Mouse (Mus musculus) megakaryocyte-erythroid progenitor cell, adult 5-6 weeks (primary cell): ENCODE data around the gene Foxp2. TPM values are rescaled to one million over a fixed set of nuclear protein-coding genes. Genes with fewer than 3 reads are reported as not detected.

Experiments used
- ATAC-seq: replicated peaks from 2 replicates; pipeline ENCODE4 v1.8.0; 2016; ENCODE audit warnings: mild to moderate bottlenecking, inconsistent platforms; ENCODE audit not compliant: severe bottlenecking, poor library complexity, low FRiP score, low TSS enrichment
- total RNA-seq, 2 experiments: library from RNA; stranded (forward) in 1 of 2; stranded (reverse) in 1 of 2; fragments of 200-1000, 215-1000 nt in 1 of 2; fragments of >200 nt in 1 of 2; fragmentation: Nextera tagmentation in 1 of 2; gene quantifications; 2 replicates each; pipeline ENCODE4 v1.2.3; 2014 to 2017

Gene Foxp2
- total RNA-seq, 2 experiments from 2014 or later, result not detected

DNA sequence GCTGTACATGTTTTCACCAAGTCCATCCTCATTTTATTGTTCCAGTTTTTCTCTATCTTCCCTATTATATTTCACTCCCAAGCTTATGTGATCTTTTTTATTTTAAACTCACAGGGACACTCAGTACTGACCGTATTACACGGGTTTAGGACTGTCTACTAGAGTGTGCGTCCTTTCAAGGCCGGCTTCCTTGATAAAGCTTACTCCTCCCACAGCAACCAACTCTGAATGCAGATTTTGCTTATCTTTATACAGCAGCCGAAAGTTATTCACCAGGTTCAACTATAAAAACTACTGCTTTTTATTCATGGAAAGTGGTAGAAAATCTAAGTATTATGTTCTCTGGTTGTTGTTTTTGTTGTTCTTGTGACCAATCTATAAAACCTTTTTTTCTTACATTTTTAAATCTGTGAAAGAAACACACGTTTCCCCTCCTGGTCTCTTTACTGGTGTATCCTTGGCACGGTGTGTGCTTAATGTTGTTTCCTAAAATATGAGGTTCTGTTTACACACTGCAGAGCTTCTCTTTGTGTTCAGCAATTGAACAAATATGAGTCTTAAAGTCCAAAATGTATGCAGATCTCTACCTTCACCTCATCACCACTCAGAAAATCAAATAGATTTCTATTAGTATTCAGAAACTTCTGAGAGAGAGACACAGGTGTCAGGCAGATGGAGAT is 128.4 kb downstream of the Foxp2 start:
- ATAC-seq, result no peak

GRCm38 (mm10) chr6:15063246-15063645 is 162.1 kb downstream of the Foxp2 start:
- ATAC-seq, result no peak

GRCm38 (mm10) chr6:15101548-15101947 is 200.4 kb downstream of the Foxp2 start:
- ATAC-seq, result no peak

DNA sequence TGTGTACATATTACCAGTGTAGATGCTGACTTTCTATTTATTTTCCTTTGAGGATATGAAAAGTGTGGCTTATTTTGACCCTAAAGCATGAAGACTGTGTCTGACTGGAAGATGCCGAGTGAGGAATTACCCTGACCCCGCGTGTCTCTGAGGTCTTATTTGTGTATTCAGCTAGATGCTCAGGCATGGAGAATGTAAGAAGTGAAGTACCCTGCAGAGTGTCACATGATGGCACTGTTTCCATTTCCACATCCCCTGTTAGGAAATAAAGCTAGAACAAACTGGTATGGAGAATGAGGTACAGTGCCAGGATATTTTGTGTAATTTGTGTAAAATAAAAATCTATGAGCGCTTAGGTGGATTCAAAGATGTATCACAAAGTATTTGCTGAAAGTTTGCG is 219.8 kb downstream of the Foxp2 start:
- no peak for ATAC-seq

- ATAC-seq, result no peak
Observed at GRCm38 (mm10) chr6:15121339-15121738, 220.2 kb downstream of the Foxp2 start.

DNA sequence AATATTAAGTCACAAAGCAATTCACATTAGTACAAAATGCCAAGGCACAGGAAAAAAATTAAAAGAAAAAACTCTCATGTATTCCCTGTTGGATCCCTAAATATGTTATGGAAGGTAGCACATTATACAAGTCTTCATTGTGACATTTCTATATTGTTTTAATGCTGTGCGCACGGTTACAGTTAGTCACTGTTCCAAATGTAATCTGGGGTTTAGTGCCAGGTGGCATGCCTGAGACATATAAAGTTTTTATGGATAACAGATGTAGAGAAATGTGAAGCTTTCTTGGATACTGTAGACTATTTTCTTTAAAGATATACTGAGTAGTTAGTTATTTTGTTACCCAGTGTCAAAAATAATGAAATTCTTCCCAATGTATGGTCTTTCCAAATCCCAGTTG is 229.0 kb downstream of the Foxp2 start:
- no peak for ATAC-seq

- ATAC-seq, result no peak
Observed at GRCm38 (mm10) chr6:15142094-15142493, 240.9 kb downstream of the Foxp2 start.

- ATAC-seq, result no peak
Observed at GRCm38 (mm10) chr6:15151619-15152018, 250.5 kb downstream of the Foxp2 start.

DNA sequence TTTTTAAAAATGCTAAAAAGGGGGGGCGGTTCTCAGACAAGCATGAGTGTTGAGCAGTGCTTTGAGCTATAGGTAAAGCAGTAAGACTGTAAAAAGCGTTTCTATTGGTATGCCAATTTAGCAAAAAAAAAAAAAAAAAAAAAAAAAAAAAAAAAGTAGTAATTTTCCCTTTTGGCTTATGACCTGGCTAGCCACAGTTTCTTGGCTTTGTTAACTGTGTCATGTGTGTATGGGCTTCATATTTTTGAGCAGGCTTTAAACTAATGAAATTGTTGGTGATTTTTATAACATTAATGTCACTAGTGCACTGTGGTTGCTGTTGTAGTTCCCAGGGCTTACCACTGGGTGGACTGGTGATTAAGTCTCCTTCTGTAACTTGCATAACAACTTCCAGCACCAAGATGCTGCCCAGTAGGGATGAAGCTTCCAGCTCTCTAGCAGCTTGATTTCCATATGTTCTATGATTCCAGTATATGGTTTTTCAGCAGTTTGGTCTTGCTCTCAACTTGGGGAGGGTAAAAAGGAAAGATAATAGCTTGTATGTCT is 262.4 kb downstream of the Foxp2 start:
- ATAC-seq, result peak; percentile 84

DNA sequence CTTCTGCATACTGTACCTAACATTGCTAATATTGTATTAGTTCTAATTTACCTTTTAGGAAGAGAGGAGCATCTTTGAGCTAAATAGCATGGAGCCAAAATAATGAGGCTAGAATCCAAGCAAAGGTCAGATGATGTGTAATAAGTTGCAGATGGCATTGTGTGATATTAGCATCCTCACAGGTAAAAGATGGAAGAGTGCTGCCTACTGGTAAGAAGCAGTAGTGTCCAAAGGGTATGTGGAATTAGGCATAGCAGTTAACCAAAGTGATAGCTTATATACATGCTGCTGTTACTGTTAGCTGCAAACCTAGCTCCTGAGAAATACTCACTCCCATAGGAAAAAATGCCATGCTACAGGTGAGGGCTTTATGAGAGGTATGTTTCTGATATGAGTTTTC is 275.6 kb downstream of the Foxp2 start:
- ATAC-seq, result no peak

DNA sequence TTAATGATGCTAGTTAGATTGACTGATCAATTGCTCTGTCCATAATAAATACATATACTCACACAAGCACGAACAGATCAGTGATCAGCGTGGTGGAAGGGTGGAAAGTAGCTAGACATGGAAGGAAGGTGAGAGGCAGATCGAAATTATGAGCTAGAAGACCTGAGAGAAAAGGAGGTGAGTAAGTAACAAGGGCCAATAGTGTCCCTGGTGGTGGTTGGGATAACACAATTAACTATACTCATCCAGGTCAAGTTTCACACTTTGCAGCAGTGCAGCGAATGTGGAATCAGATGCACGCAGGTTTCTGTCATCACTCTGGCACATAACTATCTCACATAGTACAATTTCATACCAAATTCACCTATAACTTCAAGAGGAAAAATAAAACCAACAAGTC is 291.7 kb downstream of the Foxp2 start:
- no peak for ATAC-seq

DNA sequence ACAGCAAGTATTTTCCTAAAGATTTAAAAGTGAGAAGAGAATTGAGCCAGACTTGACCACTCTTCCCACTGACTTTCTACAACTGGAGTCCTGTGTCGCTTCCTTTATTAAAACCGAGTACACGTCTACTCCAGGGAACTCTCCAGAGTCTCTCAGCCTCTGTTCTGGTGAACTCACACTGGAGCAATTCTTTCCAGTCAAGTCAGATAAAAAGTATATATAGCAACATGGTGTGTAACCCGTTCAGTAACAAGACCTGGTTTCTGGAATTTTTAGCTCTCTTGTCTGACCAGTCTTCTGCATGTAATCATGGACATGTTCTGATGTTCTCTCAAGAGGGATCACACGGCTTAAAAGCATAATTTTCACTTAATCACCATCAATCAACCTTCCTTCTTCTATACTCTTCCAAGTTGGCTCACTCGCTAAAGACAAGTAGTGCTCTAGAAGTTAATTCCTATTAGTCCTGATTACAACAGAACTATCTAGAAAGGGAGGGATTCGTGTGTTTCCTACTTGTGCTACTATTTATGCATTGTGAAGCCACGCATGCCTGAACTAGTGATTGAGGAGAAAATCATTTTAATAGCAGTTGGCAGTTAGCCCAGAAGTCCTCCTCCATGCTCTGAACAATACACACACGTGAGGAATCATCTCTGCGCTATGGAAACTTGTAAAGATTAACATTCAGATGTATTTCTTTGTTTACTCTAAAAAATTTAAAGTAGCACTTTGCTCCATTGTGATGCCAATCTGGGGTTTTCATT is 341.2 kb downstream of the Foxp2 start:
- no peak for ATAC-seq

DNA sequence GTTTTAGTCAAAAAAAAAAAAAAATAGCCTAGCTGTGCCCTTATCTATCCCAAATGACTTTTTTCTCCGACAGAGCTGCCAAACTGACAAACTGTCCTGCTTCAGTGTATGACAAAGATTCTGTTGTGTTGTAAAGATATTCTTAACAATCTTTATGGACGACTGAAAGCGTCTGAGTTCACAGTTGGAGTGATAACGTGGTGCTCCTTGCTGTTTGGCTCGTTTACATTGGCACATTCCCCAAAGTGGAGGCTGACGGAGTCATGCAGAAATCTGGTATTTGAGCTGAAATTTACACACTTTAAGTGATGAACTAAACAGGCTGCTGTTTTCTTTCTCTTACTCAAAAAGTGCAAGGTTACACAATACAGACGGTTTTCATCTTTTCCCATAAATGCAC is 356.2 kb downstream of the Foxp2 start:
- ATAC-seq, result no peak

DNA sequence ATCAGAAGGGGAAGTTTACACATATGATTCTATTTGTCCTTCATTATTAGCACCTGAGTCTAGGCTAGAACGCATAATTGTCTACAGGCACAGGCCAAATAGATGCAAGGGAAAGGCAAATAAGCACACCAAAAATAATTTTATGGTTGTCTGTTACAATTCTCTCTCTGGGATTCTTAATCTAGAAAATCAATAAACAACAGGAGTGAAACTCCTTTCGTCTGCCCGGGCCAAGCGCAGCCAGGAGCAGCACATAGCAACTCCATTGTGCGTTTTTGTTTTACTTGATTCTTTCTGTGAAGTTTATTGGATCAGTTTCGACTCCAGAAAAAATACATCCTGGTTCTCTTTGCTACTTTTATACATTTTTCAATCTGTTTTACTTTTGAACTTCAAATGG is 356.7 kb downstream of the Foxp2 start:
- ATAC-seq, result no peak

DNA sequence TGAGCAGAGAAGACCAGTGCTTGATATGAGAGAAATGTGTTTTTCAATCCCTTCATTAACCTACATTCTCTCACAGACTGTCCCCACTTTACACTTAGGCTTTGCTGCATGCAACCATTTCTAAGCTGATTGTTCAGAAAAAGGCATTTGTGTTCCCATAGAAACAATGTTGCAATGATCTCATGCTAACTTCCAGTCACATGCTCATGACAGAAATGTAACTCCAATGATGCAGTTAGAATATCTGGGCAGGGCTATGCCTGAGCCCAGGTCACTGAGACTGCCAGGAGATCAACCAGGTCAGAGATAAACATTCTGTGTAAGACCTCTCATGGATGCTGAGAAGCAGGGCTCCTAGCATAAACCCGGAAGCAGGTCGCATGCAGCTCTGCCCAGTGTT is 367.0 kb downstream of the Foxp2 start:
- no peak for ATAC-seq

- no peak for ATAC-seq
Observed at GRCm38 (mm10) chr6:15285213-15285612, 384.1 kb downstream of the Foxp2 start.

DNA sequence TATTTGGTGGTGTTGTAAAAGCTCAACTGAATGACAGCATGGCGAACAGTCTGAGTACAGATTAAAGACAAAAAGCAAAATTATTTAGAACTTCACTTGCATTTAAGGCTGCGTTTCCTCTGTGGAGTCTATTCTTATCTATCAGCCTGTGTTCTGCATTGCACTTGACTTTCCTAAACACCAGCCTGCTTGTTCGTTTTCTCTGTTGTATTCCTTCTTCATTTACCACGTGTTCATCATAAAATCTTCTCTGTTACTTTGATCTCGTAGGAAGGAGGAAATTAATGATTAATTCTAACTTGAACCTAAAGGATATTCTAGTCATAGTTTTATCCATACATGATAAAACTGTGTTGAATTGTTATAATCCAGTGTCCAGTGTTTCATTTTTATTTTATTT is 392.9 kb downstream of the Foxp2 start:
- ATAC-seq, result no peak

- no peak for ATAC-seq
Observed at GRCm38 (mm10) chr6:15299279-15299678, 398.1 kb downstream of the Foxp2 start.

GRCm38 (mm10) chr6:15310671-15311070 is 409.5 kb downstream of the Foxp2 start:
- no peak for ATAC-seq

- no peak for ATAC-seq
Observed at GRCm38 (mm10) chr6:15316948-15317347, 415.8 kb downstream of the Foxp2 start.

DNA sequence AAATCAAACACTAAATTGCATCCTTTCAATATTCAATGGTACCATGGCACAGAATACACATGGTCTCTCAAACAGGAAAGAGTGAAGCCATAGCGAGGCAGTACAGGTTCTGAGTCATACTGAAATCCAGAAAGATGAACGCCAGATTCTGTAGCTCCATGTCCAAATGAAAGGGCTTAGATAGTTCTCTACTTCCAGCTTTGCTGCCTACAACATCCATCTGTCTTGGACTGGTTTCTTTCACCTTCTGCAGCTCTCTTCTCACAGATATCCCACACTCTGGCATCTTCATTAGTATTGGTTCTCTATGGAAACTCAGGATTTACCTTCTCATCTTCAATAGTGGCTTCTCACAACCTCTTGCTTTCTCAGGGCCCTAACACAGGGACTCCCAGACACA is 417.2 kb downstream of the Foxp2 start:
- no peak for ATAC-seq
